Mouse (Mus musculus) retina, embryonic 14.5 days (tissue): ENCODE measurements around the gene Serp1.
"Not testable (repeated sequence)": the region's sequence is repeated elsewhere in the genome, so short reads cannot be mapped to it uniquely, and the experiment has no call there.

Experiments used
- DNase-seq: peaks from one replicate; pipeline ENCODE4 v3.0.0-alpha.2; 2015; ENCODE audit warnings: low spot score

Gene Serp1

GRCm38 (mm10) chr3:58508020-58508750 is 17.5 kb downstream of the Serp1 start:
- DNase-seq: no peak

- no peak for DNase-seq
These were observed 21.0 kb downstream of the Serp1 start for GRCm38 (mm10) chr3:58504676-58505075.

GRCm38 (mm10) chr3:58503720-58504333 is 21.9 kb downstream of the Serp1 start:
- no peak for DNase-seq

GRCm38 (mm10) chr3:58501961-58502360 is 23.7 kb downstream of the Serp1 start:
- DNase-seq: no peak

GRCm38 (mm10) chr3:58493621-58494020 is 32.1 kb downstream of the Serp1 start:
- DNase-seq: no peak

- DNase-seq: peak; percentile 43
These were observed 34.9 kb downstream of the Serp1 start for GRCm38 (mm10) chr3:58490787-58491186.

- DNase-seq: no peak
These were observed 37.5 kb downstream of the Serp1 start for GRCm38 (mm10) chr3:58487999-58488775.

- DNase-seq: no peak
These were observed 38.6 kb downstream of the Serp1 start for GRCm38 (mm10) chr3:58487121-58487520.

- DNase-seq: peak; percentile 6
These were observed 39.8 kb downstream of the Serp1 start for GRCm38 (mm10) chr3:58485883-58486282.

- DNase-seq: no peak
These were observed 46.8 kb downstream of the Serp1 start for GRCm38 (mm10) chr3:58478755-58479455.

- DNase-seq: not testable (repeated sequence)
These were observed 50.4 kb downstream of the Serp1 start for GRCm38 (mm10) chr3:58475298-58475697.
